Mouse (Mus musculus) lung, postnatal 10 days (tissue): ENCODE results near the gene Scaf8.
"Not testable (repeated sequence)": the region's sequence is repeated elsewhere in the genome, so short reads cannot be mapped to it uniquely, and the experiment has no call there.

Experiments used
- DNase-seq: peaks from one replicate; pipeline ENCODE4 v3.0.0; 2021

Scaf8 gene

GRCm38 (mm10) chr17:3114720-3115379 lies at the start of gene Scaf8:
Gene Scaf8 (plus strand): TSS chr17:3114972.
- peak; percentile 94 for DNase-seq

- DNase-seq, result peak; percentile 32
Measured at GRCm38 (mm10) chr17:3075166-3075872, 39.5 kb upstream of the Scaf8 start.

DNA sequence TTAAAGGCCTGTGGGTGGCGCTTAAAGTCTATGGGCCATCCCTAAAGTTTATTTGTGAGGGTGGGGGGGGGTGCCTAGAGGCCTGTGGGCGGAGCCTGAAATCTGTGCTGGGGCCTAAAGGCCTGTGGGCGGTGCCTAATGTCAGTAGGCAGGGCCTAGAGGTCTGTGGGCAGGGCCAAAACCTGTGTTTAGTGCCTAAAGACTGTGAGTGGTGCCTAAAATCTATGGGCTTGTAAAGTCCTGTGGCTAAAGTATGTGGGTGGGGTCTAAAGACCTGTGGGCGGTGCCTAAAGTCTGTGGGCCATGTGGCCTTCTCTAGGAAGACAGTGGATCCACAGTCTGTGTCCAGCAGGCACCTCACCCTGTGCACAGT lies 38.9 kb upstream of the Scaf8 start:
- DNase-seq, result no peak

DNA sequence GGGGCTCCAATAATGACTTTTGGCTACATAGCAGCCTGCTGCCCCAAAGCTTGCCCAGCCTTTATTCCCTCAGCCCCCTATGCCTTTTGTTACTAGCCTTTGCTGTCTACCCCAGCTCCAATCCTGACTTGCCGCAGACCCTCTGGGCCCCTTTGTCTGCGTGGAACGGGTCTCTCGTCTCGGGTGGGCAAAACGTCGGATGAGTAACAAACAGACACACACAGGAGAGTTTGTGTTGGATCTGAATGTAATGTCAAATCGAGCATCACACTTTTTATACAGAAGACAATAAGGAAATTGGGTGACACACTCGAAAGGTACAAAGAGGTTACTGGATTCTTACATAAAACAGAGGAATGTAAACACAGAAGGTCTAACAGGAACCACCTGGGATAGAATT lies 36.8 kb upstream of the Scaf8 start:
- DNase-seq, result not testable (repeated sequence)

DNA sequence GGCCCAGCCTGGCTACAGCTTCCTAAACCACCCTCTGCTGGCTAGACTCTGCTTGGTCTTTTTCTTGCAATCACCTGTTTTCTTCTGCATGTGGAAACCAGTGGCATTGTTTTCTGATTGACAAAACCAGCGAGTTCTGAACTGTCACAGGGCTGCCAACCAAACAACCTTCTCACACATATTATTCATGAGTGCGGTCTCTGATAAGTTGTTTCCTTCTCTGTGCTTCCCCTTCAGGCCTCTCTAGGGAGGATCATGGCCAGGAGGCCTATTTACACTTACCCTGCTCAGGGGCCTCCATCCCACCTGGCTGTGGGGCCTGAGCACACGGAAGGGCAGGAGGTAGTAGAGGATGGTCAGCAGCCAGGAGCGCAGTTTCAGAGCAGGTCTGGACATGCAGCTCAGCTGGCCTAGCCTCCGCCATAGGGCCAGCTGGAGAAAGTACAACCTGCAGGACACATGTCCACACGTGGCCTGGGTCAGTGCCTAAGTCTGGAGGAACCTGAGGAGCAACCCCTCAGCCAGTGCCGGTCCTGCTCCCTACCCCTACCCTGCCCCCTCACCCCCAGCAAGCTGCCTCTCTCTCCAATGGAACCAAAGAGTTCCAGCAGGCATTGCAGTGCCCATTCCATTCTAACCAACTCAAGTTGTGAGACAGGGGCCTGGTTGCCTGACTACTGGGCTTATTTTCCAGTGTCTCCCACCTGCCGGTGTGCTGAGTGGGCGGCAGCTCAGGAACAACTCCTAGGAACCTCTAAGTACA lies 34.0 kb upstream of the Scaf8 start:
- not testable (repeated sequence) for DNase-seq

GRCm38 (mm10) chr17:3081512-3082100 lies 33.2 kb upstream of the Scaf8 start:
- DNase-seq, result peak; percentile 70

DNA sequence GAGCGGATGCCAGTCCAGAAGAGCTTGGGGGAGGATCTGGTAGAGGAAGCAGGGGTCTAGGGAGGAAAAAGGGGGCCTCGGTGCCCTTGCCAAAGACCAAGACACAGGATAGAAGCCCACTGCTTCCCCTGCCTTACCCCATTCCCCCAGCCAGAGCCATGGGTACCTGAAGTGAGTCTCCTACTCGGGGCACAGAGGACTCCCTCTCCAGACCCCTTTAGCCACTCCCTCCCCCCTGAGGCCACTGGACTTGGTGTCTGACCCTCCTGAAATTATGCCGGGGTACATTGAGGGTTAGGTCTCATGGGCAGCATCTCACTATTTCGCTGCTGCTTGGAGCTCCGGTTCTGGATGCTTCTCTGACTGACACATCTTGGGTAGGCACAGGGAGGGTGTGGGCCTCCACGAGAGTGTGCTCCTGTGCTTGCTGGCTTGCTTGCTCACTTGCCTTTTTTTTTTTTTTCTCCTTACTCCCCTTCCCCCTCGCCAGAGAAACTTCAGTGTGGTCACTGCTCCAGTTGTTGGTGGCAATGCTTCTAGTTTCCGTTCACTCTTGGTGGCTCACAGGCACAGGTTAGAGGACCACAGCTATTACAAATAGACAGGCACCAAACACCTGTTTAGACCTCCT lies 32.5 kb upstream of the Scaf8 start:
- peak; percentile 57 for DNase-seq

DNA sequence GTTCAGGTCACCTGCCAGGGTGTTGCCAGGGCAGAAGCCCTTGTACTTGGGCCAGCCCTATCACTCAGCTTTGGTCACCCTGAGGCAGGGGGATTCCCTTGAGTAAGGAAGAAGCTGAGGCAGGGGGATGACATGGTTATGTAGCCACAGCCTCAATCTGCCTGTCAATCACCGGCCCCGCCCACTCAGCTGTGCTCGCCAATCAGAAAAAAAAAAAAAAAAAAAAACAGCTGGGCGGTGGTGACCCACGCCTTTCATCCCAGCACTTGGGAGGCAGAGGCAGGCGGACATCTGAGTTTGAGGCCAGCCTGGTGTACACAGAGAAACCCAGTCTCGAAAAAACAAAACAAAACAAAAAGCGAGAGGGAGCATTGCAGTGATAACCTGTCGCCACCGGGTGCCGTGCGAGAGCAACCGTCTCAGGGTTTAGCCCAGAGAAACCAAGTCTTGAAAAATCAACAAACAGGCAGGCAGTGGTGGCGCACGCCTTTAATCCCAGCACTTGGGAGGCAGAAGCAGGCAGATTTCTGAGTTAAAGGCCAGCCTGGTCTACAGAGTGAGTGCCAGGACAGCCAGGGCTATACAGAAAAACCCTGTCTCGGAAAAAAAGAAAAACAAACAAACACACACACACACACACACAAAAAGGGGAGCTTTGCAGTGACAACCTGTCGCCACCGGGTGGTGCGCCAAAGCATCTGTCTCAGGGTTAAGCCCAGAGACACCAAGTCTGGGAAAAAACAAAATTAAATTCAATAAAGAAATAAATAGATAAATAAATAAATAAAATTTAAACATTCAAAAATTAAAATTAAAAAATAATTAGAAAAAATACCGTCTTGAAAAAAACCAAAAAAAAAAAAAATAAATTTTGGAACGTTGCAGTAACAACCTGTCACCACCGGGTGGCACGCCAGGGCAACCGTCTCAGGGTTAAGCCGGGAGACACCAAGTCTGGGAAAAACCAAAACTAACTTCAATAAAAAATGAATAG lies 31.7 kb upstream of the Scaf8 start:
- DNase-seq, result peak; percentile 68

DNA sequence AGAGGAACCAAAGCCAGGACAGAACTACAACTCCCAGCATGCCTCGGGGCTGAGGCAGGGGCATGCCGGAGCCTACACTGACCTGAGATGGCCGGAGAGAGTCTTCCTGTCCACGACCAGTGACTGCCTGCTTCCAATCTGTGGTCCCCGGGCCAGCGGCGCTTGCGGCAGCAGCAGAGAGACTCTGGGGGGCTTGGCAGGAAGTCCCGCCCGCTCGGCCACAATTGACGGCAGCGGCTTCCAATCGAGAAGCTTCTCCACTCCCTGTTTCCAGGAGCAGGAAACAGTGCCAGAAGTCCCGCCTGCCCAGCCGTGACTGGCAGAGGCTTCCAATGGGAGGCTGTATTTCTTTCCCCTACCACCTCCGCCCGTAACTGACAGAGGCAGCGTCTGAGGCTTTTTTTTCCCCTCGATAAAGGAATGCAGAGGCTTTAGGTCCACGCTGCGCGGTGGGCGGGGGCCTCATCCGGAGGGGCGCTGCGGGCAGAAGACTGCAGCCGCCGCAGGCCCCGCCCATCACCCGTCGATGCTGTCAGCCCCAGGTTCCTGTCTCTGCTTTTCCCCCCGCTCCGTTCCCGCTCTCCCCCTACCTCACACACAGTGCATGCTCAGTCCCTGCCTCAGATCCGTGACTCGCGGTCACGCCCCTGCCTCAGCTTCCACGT lies 30.8 kb upstream of the Scaf8 start:
- DNase-seq, result peak; percentile 96

GRCm38 (mm10) chr17:3084551-3084930 lies 30.2 kb upstream of the Scaf8 start:
- DNase-seq, result peak; percentile 81

DNA sequence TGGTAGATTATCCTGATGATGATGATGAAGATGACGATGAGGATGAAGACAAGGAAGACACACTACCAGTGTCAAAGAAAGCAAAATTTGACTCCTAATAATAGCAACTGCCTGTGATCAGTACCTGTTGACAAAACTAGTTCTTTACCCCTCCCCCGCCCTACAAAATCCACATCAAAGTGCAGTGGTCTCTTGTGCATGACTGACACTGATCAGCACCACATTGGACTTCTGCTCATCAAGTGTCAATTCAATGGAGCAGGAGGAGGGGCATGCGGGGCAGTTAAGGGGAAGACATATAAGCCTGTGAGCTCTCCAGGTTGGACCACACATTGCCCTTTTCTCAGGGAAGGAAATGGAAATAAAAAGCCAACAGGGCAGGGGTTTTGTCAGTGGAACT lies 29.6 kb upstream of the Scaf8 start:
- no peak for DNase-seq

DNA sequence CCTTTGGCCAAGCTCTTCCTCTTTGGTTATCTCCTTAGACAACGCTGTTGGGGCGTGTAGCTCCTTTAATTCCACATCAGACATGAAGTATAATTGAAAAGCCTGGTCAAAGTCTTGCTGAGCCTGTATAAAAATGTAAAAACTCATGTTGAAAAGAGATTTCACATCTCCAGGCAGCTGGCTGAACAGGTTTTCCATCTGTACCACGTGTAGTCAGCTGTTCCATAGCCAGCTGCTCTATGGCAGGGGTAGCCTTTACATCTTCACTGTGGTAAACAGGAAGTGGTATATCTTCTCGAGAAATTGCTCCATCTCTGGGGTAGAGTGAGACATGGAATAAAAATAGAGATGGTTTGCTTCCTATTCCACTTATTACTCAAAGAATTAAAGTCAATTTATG lies 22.1 kb upstream of the Scaf8 start:
- DNase-seq, result no peak

GRCm38 (mm10) chr17:3099273-3099672 lies 15.5 kb upstream of the Scaf8 start:
- not testable (repeated sequence) for DNase-seq

GRCm38 (mm10) chr17:3102336-3103165 lies 12.2 kb upstream of the Scaf8 start:
- DNase-seq, result peak; percentile 85

GRCm38 (mm10) chr17:3104154-3104931 lies 10.4 kb upstream of the Scaf8 start:
- DNase-seq, result peak; percentile 36

GRCm38 (mm10) chr17:3105022-3105421 lies 9.8 kb upstream of the Scaf8 start:
- no peak for DNase-seq

DNA sequence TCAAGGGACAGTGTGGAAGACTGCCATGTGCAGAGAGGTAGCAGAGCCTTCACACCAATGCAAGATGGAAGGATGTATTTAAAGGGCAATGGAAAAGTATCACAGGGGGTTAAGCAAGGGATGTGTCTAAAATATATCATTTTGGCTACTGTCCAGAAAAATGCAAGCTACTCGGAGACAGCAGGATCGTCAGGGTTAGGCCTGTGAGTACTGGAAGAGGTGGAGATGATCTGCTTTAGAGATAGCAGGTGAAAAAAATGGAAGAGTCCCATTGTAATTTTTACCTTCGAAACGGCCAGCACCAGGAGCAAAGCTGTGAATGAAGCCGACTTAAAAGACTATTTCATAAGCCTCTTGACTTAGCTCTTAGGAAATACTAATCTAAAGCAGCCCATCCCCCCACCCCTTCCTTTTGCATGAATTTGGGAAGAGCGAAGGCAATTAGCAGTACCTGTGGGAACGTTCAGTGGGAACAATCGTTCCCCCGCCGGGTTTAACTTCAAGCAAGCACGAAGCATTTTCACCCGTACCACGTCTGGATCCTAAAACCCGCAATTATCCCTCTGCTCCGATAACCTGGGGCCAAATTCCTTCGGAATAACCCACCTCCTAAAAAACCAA lies 925 bp upstream of the Scaf8 start:
- DNase-seq, result no peak

DNA sequence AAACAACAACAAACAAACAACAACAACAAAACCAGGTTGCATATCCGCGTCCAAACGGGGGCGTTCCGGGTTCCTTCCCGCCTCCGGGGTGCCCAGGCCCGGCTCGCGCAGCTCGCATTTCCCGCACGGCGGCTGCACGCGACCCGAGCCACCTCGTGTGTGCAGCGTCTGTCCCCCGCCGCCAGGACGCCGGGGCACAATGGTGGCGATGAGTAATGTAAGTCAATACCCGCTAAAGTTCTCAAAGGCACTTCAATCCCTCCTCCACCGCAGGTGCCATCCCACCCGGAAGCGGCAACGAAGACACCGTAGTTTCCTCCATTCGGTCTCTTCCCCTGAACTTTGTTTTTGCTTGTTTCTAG lies 433 bp upstream of the Scaf8 start:
- no peak for DNase-seq

- DNase-seq, result peak; percentile 71
Measured at GRCm38 (mm10) chr17:3115380-3115974, 705 bp downstream of the Scaf8 start.
